Comparison of ENCODE assay signal across 8 mouse cellular contexts in genomic region chr10:12614465-12615199, GRCm38 (mm10).
DNase-seq lines count a peak whose midpoint lies in the region; ATAC-seq and TF ChIP-seq lines count a peak whose summit lies in the region.

No protein-coding gene starts in this region.

- TF ChIP-seq POLR2A in cortical plate, adult 2 months (IDR thresholded peaks at IDR 0.05; ENCODE audit: extremely low read depth, insufficient read depth, low read length), result no peak

- H3K4me1 ChIP-seq in cortical plate, adult 2 months (ENCODE audit: control insufficient read depth, insufficient read depth, low read length), result no peaks in the 10 kb centered on the region
- peaks cover 10% of the 10 kb centered on the region for H3K4me1 ChIP-seq in hindbrain, embryonic 12.5 days
- peaks cover 14% of the 10 kb centered on the region for H3K4me1 ChIP-seq in limb, embryonic 10.5 days

- 2% methylated on average over 22 of the region's 22 CpGs for WGBS in hindbrain, embryonic 12.5 days
- WGBS in limb, embryonic 10.5 days, result 4% methylated on average over 22 of the region's 22 CpGs

- H3K4me3 ChIP-seq in gastrocnemius, adult 2 months, result peak overlapping the region; percentile 1; the same call in 1 of the 2 replicates
- H3K4me3 ChIP-seq in cortical plate, adult 2 months (ENCODE audit: insufficient read depth, low read length), result peak overlapping the region; percentile 46
- peak overlapping the region; percentile 37 for H3K4me3 ChIP-seq in hindbrain, embryonic 12.5 days
- peak overlapping the region; percentile 46 for H3K4me3 ChIP-seq in limb, embryonic 10.5 days

- peak; percentile 20 for DNase-seq in gastrocnemius, adult 2 months
- DNase-seq in gastrocnemius, adult 8-10 months (ENCODE audit: low spot score in 2 of 2), result no peak
- DNase-seq in 416B (ENCODE audit: low read depth), result peak; percentile 25
- peak; percentile 51 for DNase-seq in limb, embryonic 10.5 days (ENCODE audit: low spot score)
- peak; percentile 64 for DNase-seq in right cerebral cortex, adult 18-20 months
- DNase-seq in lung, postnatal 36 days, result no peak

- no peaks in the 10 kb centered on the region for H3K9me3 ChIP-seq in hindbrain, embryonic 12.5 days (replicated peaks)
- no peaks in the 10 kb centered on the region for H3K9me3 ChIP-seq in limb, embryonic 10.5 days (replicated peaks)

- peak overlapping the region; percentile 44 for H3K9ac ChIP-seq in hindbrain, embryonic 12.5 days

- H3K4me2 ChIP-seq in hindbrain, embryonic 12.5 days (replicated peaks), result peak overlapping the region; percentile 65

- TF ChIP-seq CTCF in gastrocnemius, adult 2 months (IDR thresholded peaks at IDR 0.05), result no peak
- no peak for TF ChIP-seq CTCF in cortical plate, adult 2 months (IDR thresholded peaks at IDR 0.05; ENCODE audit: extremely low read depth, insufficient read depth, low read length)

- intact Hi-C loops in gastrocnemius, adult 2 months (cut with DNase I), result loop anchor here (5.0 to 10.0 kb wide), 2 partner anchors 607 to 1160 kb away; no protein-coding TSS in a partner anchor

- ATAC-seq in hindbrain, embryonic 12.5 days (ENCODE audit: low FRiP score), result peak; percentile 77

- H3K36me3 ChIP-seq in hindbrain, embryonic 12.5 days, result no peaks in the 10 kb centered on the region
- no peaks in the 10 kb centered on the region for H3K36me3 ChIP-seq in limb, embryonic 10.5 days

- no peaks in the 10 kb centered on the region for H3K27me3 ChIP-seq in hindbrain, embryonic 12.5 days
- H3K27me3 ChIP-seq in limb, embryonic 10.5 days (ENCODE audit: low read depth, poor library complexity, severe bottlenecking), result no peaks in the 10 kb centered on the region

- H3K27ac ChIP-seq in gastrocnemius, adult 2 months, result no peak overlapping the region
- H3K27ac ChIP-seq in cortical plate, adult 2 months (ENCODE audit: insufficient read depth, low read length), result no peak overlapping the region
- H3K27ac ChIP-seq in hindbrain, embryonic 12.5 days, result peak overlapping the region; percentile 31
- peak overlapping the region; percentile 72 for H3K27ac ChIP-seq in limb, embryonic 10.5 days

Comparison
In these comparisons a context has a peak if more than half of its experiments do, and no peak if none do; other contexts are left out.
1. DNase-seq: peak in gastrocnemius, adult 2 months (single experiment), 416B (single experiment), limb, embryonic 10.5 days (single experiment) and right cerebral cortex, adult 18-20 months (single experiment); none in gastrocnemius, adult 8-10 months (0 of 2) and lung, postnatal 36 days (single experiment).
2. H3K27ac ChIP-seq: peak in hindbrain, embryonic 12.5 days (single experiment) and limb, embryonic 10.5 days (single experiment); none in gastrocnemius, adult 2 months (single experiment) and cortical plate, adult 2 months (single experiment).
3. Peak in every context shown above with its lines, with median percentiles within 50 percentile points of each other: H3K4me3 ChIP-seq.